Mouse (Mus musculus) G1E (cell line): ENCODE measurements around the gene Grik3. TPM values are rescaled to one million over a fixed set of nuclear protein-coding genes. Genes with fewer than 3 reads are reported as not detected.

Experiments used
- ATAC-seq: 2 replicates; pipeline ENCODE4 v1.8.0; 2016; ENCODE audit warnings: mild to moderate bottlenecking; ENCODE audit not compliant: insufficient number of reproducible peaks, poor library complexity, low FRiP score, severe bottlenecking; ENCODE audit errors: extremely low read depth
- DNase-seq: peaks from one replicate; pipeline ENCODE4 v3.0.0; 2012; ENCODE audit warnings: low spot score
- H3K27me3 ChIP-seq: 2 replicates; pipeline ENCODE4 v1.6.1; 2012; ENCODE audit warnings: mild to moderate bottlenecking, low read length, inconsistent platforms; ENCODE audit not compliant: insufficient read depth
- H3K36me3 ChIP-seq: replicated peaks from 2 replicates; pipeline ENCODE3; 2012; ENCODE audit warnings: mild to moderate bottlenecking, inconsistent platforms
- H3K4me1 ChIP-seq: 2 replicates; pipeline ENCODE4 v1.6.1; 2012; ENCODE audit warnings: low read depth, low read length, inconsistent platforms, mixed read lengths; ENCODE audit not compliant: insufficient read depth
- H3K4me3 ChIP-seq: 2 replicates; pipeline ENCODE4 v1.5.1; 2012; ENCODE audit warnings: low read depth, mild to moderate bottlenecking, inconsistent platforms, low read length, moderate library complexity, mixed read lengths
- H3K9me3 ChIP-seq: replicated peaks from 2 replicates; pipeline ENCODE4 v1.6.1; 2012; ENCODE audit warnings: inconsistent platforms
- CTCF ChIP-seq: IDR thresholded peaks from 2 replicates; pipeline ENCODE4 v1.5.1; 2012; ENCODE audit warnings: low read depth, low read length, inconsistent platforms, mixed read lengths
- GATA1 ChIP-seq: IDR thresholded peaks from 2 replicates; pipeline ENCODE4 v1.6.1; 2012; ENCODE audit warnings: borderline replicate concordance, low read length, inconsistent platforms, mixed read lengths
- GATA2 ChIP-seq: IDR thresholded peaks from 2 replicates; pipeline ENCODE4 v1.6.1; 2012; ENCODE audit warnings: low read depth, low read length, inconsistent platforms, borderline replicate concordance
- POLR2AphosphoS5 ChIP-seq: IDR thresholded peaks from 2 replicates; pipeline ENCODE4 v1.6.1; 2012; ENCODE audit warnings: low read depth, low read length, inconsistent platforms; ENCODE audit not compliant: insufficient replicate concordance
- TAL1 ChIP-seq: conservative IDR thresholded peaks from 2 replicates; pipeline ENCODE4 v1.6.1; 2012; ENCODE audit warnings: low read depth, low read length, inconsistent platforms, mixed read lengths
- polyA plus RNA-seq: library from polyadenylated mRNA; stranded (reverse); fragments of >175 nt; gene quantifications from 2 replicates; pipeline ENCODE4 v1.2.3, GENCODE M21; 2012
- total RNA-seq, 2 experiments: library from RNA; stranded (forward) in 1 of 2; stranded (reverse) in 1 of 2; fragments of 200-1000 nt in 1 of 2; fragments of >200 nt in 1 of 2; fragmentation: Nextera tagmentation in 1 of 2; gene quantifications; 2 replicates each; pipeline ENCODE4 v1.2.3; 2014 to 2017

Gene Grik3
- total and polyA plus RNA-seq, 3 experiments, result 0.05 TPM; not detected in 2

GRCm38 (mm10) chr4:125728091-125728863 lies 237.8 kb downstream of the Grik3 start:
- TF ChIP-seq CTCF (no peak), GATA1 (no peak), TAL1 (no peak), POLR2AphosphoS5 (no peak), GATA2 (no peak)
- H3K27me3 ChIP-seq, result no peaks in the 10 kb centered on the region
- H3K9me3 ChIP-seq, result peaks cover 86% of the 10 kb centered on the region
- H3K4me1 ChIP-seq, result no peaks in the 10 kb centered on the region
- DNase-seq (no peak), ATAC-seq (no peak)
- no peaks in the 10 kb centered on the region for H3K36me3 ChIP-seq
- no peak overlapping the region for H3K4me3 ChIP-seq

- H3K9me3 ChIP-seq, result peaks cover 88% of the 10 kb centered on the region
- no peaks in the 10 kb centered on the region for H3K27me3 ChIP-seq
- H3K4me1 ChIP-seq, result no peaks in the 10 kb centered on the region
- H3K4me3 ChIP-seq, result no peak overlapping the region
- no peak for DNase-seq
- H3K36me3 ChIP-seq, result no peaks in the 10 kb centered on the region
- no peak for ATAC-seq
- TF ChIP-seq POLR2AphosphoS5, result no peak
- no peak for TF ChIP-seq GATA2
- no peak for TF ChIP-seq TAL1
- TF ChIP-seq CTCF, result no peak
- no peak for TF ChIP-seq GATA1
Measured at GRCm38 (mm10) chr4:125729305-125730220, 239.1 kb downstream of the Grik3 start.

GRCm38 (mm10) chr4:125730751-125731150 lies 240.3 kb downstream of the Grik3 start:
- no peak for DNase-seq
- TF ChIP-seq CTCF (no peak), TAL1 (no peak), GATA2 (no peak), GATA1 (no peak), POLR2AphosphoS5 (no peak)
- Histone ChIP-seq H3K4me3 (no peak overlapping the region), H3K27me3 (no peaks in the 10 kb centered on the region), H3K9me3 (peaks cover 88% of the 10 kb centered on the region), H3K4me1 (no peaks in the 10 kb centered on the region), H3K36me3 (no peaks in the 10 kb centered on the region)
- ATAC-seq, result no peak

- DNase-seq (no peak), ATAC-seq (no peak)
- H3K9me3 ChIP-seq, result peaks cover 92% of the 10 kb centered on the region
- no peak overlapping the region for H3K4me3 ChIP-seq
- H3K4me1 ChIP-seq, result no peaks in the 10 kb centered on the region
- H3K36me3 ChIP-seq, result no peaks in the 10 kb centered on the region
- TF ChIP-seq CTCF (no peak), POLR2AphosphoS5 (no peak), GATA2 (no peak), GATA1 (no peak), TAL1 (no peak)
- H3K27me3 ChIP-seq, result no peaks in the 10 kb centered on the region
Measured at GRCm38 (mm10) chr4:125736783-125737182, 246.3 kb downstream of the Grik3 start.

GRCm38 (mm10) chr4:125738825-125739224 lies 248.3 kb downstream of the Grik3 start:
- H3K27me3 ChIP-seq, result no peaks in the 10 kb centered on the region

GRCm38 (mm10) chr4:125742162-125742571 lies 251.7 kb downstream of the Grik3 start:
- peaks cover 88% of the 10 kb centered on the region for H3K9me3 ChIP-seq
- no peaks in the 10 kb centered on the region; the same call in 1 of the 2 replicates for H3K27me3 ChIP-seq
- no peak for ATAC-seq
- DNase-seq, result no peak
- TF ChIP-seq POLR2AphosphoS5, result no peak
- no peak for TF ChIP-seq TAL1
- no peak for TF ChIP-seq CTCF
- TF ChIP-seq GATA1, result no peak
- TF ChIP-seq GATA2, result no peak
- no peaks in the 10 kb centered on the region for H3K36me3 ChIP-seq
- no peak overlapping the region for H3K4me3 ChIP-seq
- no peaks in the 10 kb centered on the region for H3K4me1 ChIP-seq

More at GRCm38 (mm10) chr4:125738825-125739224, 248.3 kb downstream of the Grik3 start:
- H3K4me3 ChIP-seq, result no peak overlapping the region
- peaks cover 92% of the 10 kb centered on the region for H3K9me3 ChIP-seq
- no peak for ATAC-seq
- H3K36me3 ChIP-seq, result no peaks in the 10 kb centered on the region
- TF ChIP-seq GATA2 (no peak), CTCF (no peak), GATA1 (no peak), POLR2AphosphoS5 (no peak), TAL1 (no peak)
- no peaks in the 10 kb centered on the region for H3K4me1 ChIP-seq
- DNase-seq, result no peak
